ENCODE assay signal across 8 mouse cellular contexts in the genomic region with DNA sequence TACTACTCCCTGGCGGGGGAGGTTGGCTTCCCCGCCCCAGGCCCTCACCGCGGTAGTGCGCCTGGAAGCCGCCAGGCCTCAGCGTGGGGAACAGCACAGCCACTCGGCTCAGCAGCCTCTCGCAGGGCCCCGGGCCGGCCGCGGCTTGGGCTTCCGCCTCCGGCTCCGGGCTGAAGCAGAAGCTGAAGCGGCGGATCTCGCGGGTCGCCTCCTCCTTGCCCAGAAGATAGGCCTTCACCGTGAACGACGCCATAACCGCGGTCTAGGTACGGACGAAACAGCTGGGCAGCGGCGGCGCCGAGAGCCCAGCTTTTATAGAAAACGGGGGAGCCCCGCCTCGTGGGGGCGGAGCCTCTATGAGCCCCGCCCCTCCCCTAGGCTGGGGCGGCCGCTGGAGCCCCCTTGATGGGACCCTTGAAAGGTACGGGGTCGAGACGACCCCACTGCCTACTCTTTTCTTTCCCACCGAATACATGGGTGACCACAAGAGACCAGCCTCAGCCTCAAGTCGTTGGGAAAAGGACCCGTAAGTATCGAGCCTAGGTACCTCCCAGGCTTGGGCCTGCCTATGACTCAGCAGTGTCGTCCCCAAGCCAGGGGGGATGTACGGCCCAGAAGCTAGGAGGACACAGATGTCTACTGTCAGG. TPM values are rescaled to one million over a fixed set of nuclear protein-coding genes. Genes with fewer than 3 reads are reported as not detected.
DNase-seq lines count a peak whose midpoint lies in the region; ATAC-seq and TF ChIP-seq lines count a peak whose summit lies in the region.

A gene (minus strand): TSS at position 323 of the 647 bp plus-strand sequence.
A gene (plus strand): TSS at position 386 of the 647 bp plus-strand sequence.

- peak; percentile 93 to 94 for DNase-seq in adrenal gland, adult 18-20 months (ENCODE audit: low spot score in 2 of 2)
- peak; percentile 76 for DNase-seq in embryo, embryonic 10 days (ENCODE audit: low spot score)
- peak; percentile 87 for DNase-seq in gastrocnemius, postnatal 10 days
- peak; percentile 91 for DNase-seq in hindbrain, postnatal 0 days (ENCODE audit: low spot score)
- DNase-seq in left cerebral cortex, adult 8-10 months (ENCODE audit: low spot score in 2 of 2), result peak; percentile 72 to 80
- DNase-seq in right cerebral cortex, adult 18-20 months, result peak; percentile 81
- peak; percentile 65 for DNase-seq in urinary bladder, postnatal 10 days (ENCODE audit: low spot score)

- peak; percentile 23; the same call in 1 of the 2 replicates for TF ChIP-seq CTCF in hindbrain, postnatal 0 days (IDR thresholded peaks at IDR 0.05; ENCODE audit: low read depth)

- H3K9me3 ChIP-seq in hindbrain, postnatal 0 days (ENCODE audit: low read length), result no peaks in the 10 kb centered on the region

- no peaks in the 10 kb centered on the region for H3K27me3 ChIP-seq in hindbrain, postnatal 0 days (ENCODE audit: insufficient read depth, low read length)

- WGBS in hindbrain, postnatal 0 days, result under 1% methylated on average over 47 of the region's 48 CpGs

- H3K27ac ChIP-seq in hindbrain, postnatal 0 days, result peak within 1 kb of the TSS; percentile 99

- peaks cover 23% of the 10 kb centered on the region for H3K36me3 ChIP-seq in hindbrain, postnatal 0 days (ENCODE audit: insufficient read depth, low read length)

- H3K4me2 ChIP-seq in hindbrain, postnatal 0 days (ENCODE audit: low read depth, low read length), result peak within 1 kb of the TSS; percentile 66

- ATAC-seq in hindbrain, postnatal 0 days, result peak; percentile 72
- ATAC-seq in megakaryocyte, adult 5-6 weeks (ENCODE audit: poor library complexity, severe bottlenecking), result peak; percentile 68

- H3K9ac ChIP-seq in hindbrain, postnatal 0 days (replicated peaks; ENCODE audit: low read length), result peak within 1 kb of the TSS; percentile 95

- peak within 1 kb of the TSS; percentile 81 for H3K4me3 ChIP-seq in hindbrain, postnatal 0 days (ENCODE audit: low read length)

- peaks cover 16% of the 10 kb centered on the region; the same call in 1 of the 2 replicates for H3K4me1 ChIP-seq in hindbrain, postnatal 0 days (ENCODE audit: insufficient read depth, low read length)

RNA-seq across cellular contexts. Expression of the first gene that starts in this region (rescaled TPM):
- total RNA-seq in adrenal gland, adult 18-20 months (2021), result 100 to 1,000 TPM; 715 to 956 TPM
- total RNA-seq in gastrocnemius, postnatal 10 days (2021), result 100 to 1,000 TPM; 196 to 231 TPM
- 289 and 299 TPM in 2 replicates for total RNA-seq in hindbrain, postnatal 0 days (2014; rRNA removed)
- 412 and 450 TPM in 2 replicates for polyA plus RNA-seq in hindbrain, postnatal 0 days (2015; fragmentation: Nextera tagmentation; extraction: Ambion mirVana)
- total RNA-seq in left cerebral cortex, adult 8-10 months (2022), result 100 to 1,000 TPM; 498 to 523 (median 522) TPM
- total RNA-seq in megakaryocyte, adult 5-6 weeks (2015), result 51.8 and 56.7 TPM in 2 replicates
- 298 and 386 TPM in 2 replicates for total RNA-seq in megakaryocyte, adult 5-6 weeks (2017)

RNA-seq across cellular contexts. Expression of the second gene that starts in this region (rescaled TPM):
- total RNA-seq in adrenal gland, adult 18-20 months (2021), result 100 to 1,000 TPM in 1 of 2 experiments, 10 to 100 TPM in 1; 89.3 to 110 TPM
- 10 to 100 TPM; 31.2 to 35.0 TPM for total RNA-seq in gastrocnemius, postnatal 10 days (2021)
- total RNA-seq in hindbrain, postnatal 0 days (2014; rRNA removed), result 108 and 134 TPM in 2 replicates
- 67.8 and 74.6 TPM in 2 replicates for polyA plus RNA-seq in hindbrain, postnatal 0 days (2015; fragmentation: Nextera tagmentation; extraction: Ambion mirVana)
- total RNA-seq in left cerebral cortex, adult 8-10 months (2022), result 10 to 100 TPM; 61.3 to 68.0 (median 65.8) TPM
- 17.1 and 22.2 TPM in 2 replicates for total RNA-seq in megakaryocyte, adult 5-6 weeks (2015)
- 9.1 and 12.1 TPM in 2 replicates for total RNA-seq in megakaryocyte, adult 5-6 weeks (2017)

Comparison
In these comparisons a context has a peak if more than half of its experiments do, and no peak if none do; other contexts are left out.
1. Peak in every context shown above with its lines: DNase-seq, ATAC-seq, H3K4me3 ChIP-seq and H3K27ac ChIP-seq.